Mouse (Mus musculus) gonadal fat pad, adult 2 months (tissue): ENCODE data around the gene Ppie. TPM values are rescaled to one million over a fixed set of nuclear protein-coding genes. Genes with fewer than 3 reads are reported as not detected.

Experiments
- polyA plus RNA-seq: library from polyadenylated mRNA; depleted of rRNA; stranded (reverse); fragments of >200 nt; gene quantifications from 2 replicates; pipeline ENCODE4 v1.2.3, GENCODE M21; 2012; rRNA removed

Gene Ppie
- polyA plus RNA-seq, 1 experiment = 15.4 TPM

Other genes starting within 250 kb of the Ppie start
- 104 and 126 TPM in 2 replicates for gene Mfsd2a, start 178.8 kb downstream of the Ppie start, polyA plus RNA-seq
- 5.6 and 10.3 TPM in 2 replicates for gene Mycl, start 144.3 kb downstream of the Ppie start, polyA plus RNA-seq
- 7.3 and 8.5 TPM in 2 replicates for gene Trit1, start 123.4 kb downstream of the Ppie start, polyA plus RNA-seq
- gene Bmp8b, start 34.8 kb downstream of the Ppie start, polyA plus RNA-seq = 0.13 and 0.20 TPM in 2 replicates
- 2.0 and 2.5 TPM in 2 replicates for gene Oxct2b, start 23.7 kb downstream of the Ppie start, polyA plus RNA-seq
- 0.18 and 0.95 TPM in 2 replicates for gene Hpcal4, start 43.3 kb upstream of the Ppie start, polyA plus RNA-seq
- 0.23 and 0.31 TPM in 2 replicates for gene Nt5c1a, start 61.6 kb upstream of the Ppie start, polyA plus RNA-seq
- 7.3 and 8.5 TPM in 2 replicates for gene Heyl, start 93.6 kb upstream of the Ppie start, polyA plus RNA-seq
- 58.2 and 64.0 TPM in 2 replicates for gene Pabpc4, start 122.4 kb upstream of the Ppie start, polyA plus RNA-seq
- gene Oxct2a, start 183.7 kb upstream of the Ppie start, polyA plus RNA-seq = 1.5 and 2.1 TPM in 2 replicates
- 3.1 and 6.7 TPM in 2 replicates for gene Bmp8a, start 203.3 kb upstream of the Ppie start, polyA plus RNA-seq